Mouse (Mus musculus) cerebellum, adult 2 months (tissue): Measurements from ENCODE around the gene Olfr889. TPM values are rescaled to one million over a fixed set of nuclear protein-coding genes. Genes with fewer than 3 reads are reported as not detected.
"Not testable (repeated sequence)": the region's sequence is repeated elsewhere in the genome, so short reads cannot be mapped to it uniquely, and the experiment has no call there.

Experiments used
- DNase-seq, 2 experiments: peaks; one replicate each; pipeline ENCODE4 v3.0.0; 2021
- H3K27ac ChIP-seq: fragments of 200-500 bp; 2 replicates; pipeline ENCODE4 v1.5.1; 2012; ENCODE audit warnings: low read length, control low read depth, inconsistent platforms; ENCODE audit not compliant: insufficient read depth
- H3K27me3 ChIP-seq: fragments of 200-500 bp; 2 replicates; pipeline ENCODE4 v1.6.1; 2012; ENCODE audit warnings: inconsistent platforms, mild to moderate bottlenecking, low read length, moderate library complexity; ENCODE audit not compliant: control insufficient read depth, insufficient read depth
- H3K4me1 ChIP-seq: fragments of 200-500 bp; 2 replicates; pipeline ENCODE4 v1.6.1; 2011; ENCODE audit warnings: low read length; ENCODE audit not compliant: control insufficient read depth, insufficient read depth
- H3K4me3 ChIP-seq: fragments of 200-500 bp; replicated peaks from 2 replicates; pipeline ENCODE3; 2011; ENCODE audit warnings: mild to moderate bottlenecking, low read depth, low read length, control low read depth; ENCODE audit not compliant: insufficient read depth
- CTCF ChIP-seq: fragments of 200-500 bp; IDR thresholded peaks from 2 replicates; pipeline ENCODE4 v1.5.1; 2011; ENCODE audit warnings: low read depth, mild to moderate bottlenecking, control low read depth, low read length, moderate library complexity, borderline replicate concordance; ENCODE audit not compliant: insufficient read depth
- POLR2A ChIP-seq: fragments of 200-500 bp; IDR thresholded peaks from 2 replicates; pipeline ENCODE4 v1.6.1; 2011; ENCODE audit warnings: low read length, control low read depth, borderline replicate concordance; ENCODE audit not compliant: insufficient read depth
- WGBS: fragments of 180-500 bp; shearing (Covaris S2); methylation state at CpG from one replicate; pipeline ENCODE4 v1.1.7; 2018; 5-methylcytosine and 5-hydroxymethylcytosine counted together
- polyA plus RNA-seq: library from polyadenylated mRNA; depleted of rRNA; stranded (reverse); fragments of >200 nt; gene quantifications from 2 replicates; pipeline ENCODE4 v1.2.3, GENCODE M21; 2012; rRNA removed

Gene Olfr889
- not detected in 2 replicates for polyA plus RNA-seq

DNA sequence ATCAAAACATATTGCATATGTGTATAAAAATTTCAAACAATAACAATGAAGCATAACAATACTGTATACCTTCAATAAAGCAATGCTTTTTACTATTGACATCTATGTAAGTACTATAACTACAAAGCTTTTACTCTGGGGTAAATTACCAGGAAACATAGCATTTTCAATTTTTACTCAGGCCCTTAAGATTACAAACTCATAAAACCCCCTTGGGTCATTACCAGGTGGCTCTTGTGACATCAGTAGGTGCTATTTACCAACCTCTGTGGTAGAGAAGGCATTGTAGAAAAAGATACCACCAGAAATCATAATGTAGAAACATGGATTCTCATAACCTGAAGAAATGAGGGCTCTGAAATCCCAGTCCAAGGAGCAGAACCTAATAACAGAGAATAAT, at the start of gene Olfr889:
Gene Olfr889 (plus strand): TSS at position 301 of the 400 bp plus-strand sequence.
- Histone ChIP-seq H3K27me3 (no peaks in the 10 kb centered on the region), H3K4me1 (no peaks in the 10 kb centered on the region), H3K27ac (no peak within 1 kb of the TSS), H3K4me3 (no peak within 1 kb of the TSS)
- no peak for DNase-seq
- TF ChIP-seq CTCF (no peak), POLR2A (no peak)

DNA sequence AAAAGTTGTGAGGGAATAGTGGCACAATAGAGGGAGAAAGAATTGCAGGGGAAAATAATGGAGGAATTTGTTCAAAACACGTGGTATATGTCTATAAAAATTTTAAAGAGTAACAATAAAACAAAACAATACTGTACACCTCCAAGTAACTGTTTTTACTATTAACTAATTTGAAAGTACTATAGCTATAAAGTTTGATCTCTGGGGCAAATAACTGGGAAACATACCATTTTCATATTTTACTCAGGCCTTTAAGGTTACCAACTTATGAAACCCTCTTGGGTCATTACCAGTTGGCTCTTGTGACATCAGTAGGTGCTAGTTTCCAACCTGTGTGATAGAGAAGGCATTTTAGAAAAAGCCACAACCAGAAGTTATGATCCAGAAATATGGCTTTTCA, 31.2 kb upstream of the Olfr889 start, which contains the start of gene Olfr887:
Gene Olfr887 (plus strand): TSS at position 301 of the 400 bp plus-strand sequence.
- no peak for DNase-seq
- Histone ChIP-seq H3K4me1 (no peaks in the 10 kb centered on the region), H3K4me3 (no peak within 1 kb of the TSS), H3K27me3 (no peaks in the 10 kb centered on the region), H3K27ac (no peak within 1 kb of the TSS)
- WGBS = 87% methylated on average over 1 of the region's 1 CpGs
- TF ChIP-seq POLR2A (no peak), CTCF (no peak)

DNA sequence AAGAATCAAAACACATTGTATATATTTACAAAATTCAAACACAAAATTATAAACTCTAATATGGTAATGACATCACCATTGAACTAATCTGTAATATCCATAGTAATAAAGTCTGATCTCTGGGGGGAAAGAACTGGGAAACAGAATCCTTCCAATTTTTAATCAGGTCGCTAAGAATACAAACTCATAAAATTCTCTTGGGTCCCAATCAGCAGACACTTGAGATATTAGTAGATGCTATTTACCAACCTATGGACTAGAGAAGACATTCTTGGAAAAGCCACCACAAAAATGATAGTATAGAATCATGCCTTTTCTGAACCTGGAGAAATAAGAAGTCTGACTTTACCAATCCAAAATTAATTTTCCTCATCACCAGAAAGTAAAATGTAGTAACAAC, 7.2 kb upstream of the Olfr889 start, which contains the start of gene Olfr888:
Gene Olfr888 (plus strand): TSS at position 301 of the 400 bp plus-strand sequence.
- DNase-seq = no peak

DNA sequence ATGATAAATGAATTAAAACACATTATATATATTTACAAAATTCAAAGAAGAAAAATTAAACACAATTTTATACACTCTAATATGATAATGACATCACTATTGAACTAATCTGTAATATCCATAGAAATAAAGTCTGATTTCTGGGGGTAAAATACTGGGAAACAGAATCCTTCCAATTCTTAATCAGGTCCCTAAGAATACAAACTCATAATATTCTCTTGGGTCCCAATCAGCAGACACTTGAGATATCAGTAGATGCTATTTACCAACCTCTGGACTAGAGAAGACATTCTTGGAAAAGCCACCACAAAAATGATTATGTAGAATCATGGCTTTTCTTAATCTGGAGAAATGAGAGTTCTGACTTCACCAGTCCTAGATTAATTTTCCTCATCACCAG, 27.2 kb downstream of the Olfr889 start, which contains the start of gene Olfr890:
Gene Olfr890 (plus strand): TSS at position 301 of the 400 bp plus-strand sequence.
- Histone ChIP-seq H3K4me3 (no peak within 1 kb of the TSS), H3K27ac (no peak within 1 kb of the TSS), H3K27me3 (no peaks in the 10 kb centered on the region), H3K4me1 (no peaks in the 10 kb centered on the region)
- DNase-seq = no peak
- TF ChIP-seq CTCF = no peak
- no peak for TF ChIP-seq POLR2A

More for the DNA sequence above, 7.2 kb upstream of the Olfr889 start, which contains the start of gene Olfr888:
- H3K4me1 ChIP-seq = no peaks in the 10 kb centered on the region
- TF ChIP-seq POLR2A (no peak), CTCF (no peak)
- no peak within 1 kb of the TSS for H3K4me3 ChIP-seq
- WGBS = 90% methylated on average over 1 of the region's 1 CpGs
- H3K27me3 ChIP-seq = no peaks in the 10 kb centered on the region
- H3K27ac ChIP-seq = no peak within 1 kb of the TSS

DNA sequence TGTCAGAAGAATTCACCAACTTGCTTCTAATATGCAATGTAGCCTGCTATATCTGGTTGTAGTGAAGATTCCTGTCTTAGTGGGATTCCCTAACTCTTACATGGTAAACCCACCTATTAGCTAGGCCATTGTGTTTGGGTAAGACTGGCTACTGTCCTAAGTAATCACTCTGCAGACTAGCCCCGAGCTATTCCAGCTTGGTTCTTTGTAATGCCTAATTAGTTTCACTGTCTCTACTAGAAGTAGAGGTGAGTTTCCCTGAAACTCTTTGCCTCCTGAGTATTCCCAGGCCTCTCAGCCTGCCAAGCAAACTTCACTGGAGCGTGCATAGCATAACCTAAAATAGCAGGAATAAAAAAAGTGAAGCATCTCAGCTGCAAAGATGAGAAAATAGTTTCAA, 53.3 kb downstream of the Olfr889 start:
- not testable (repeated sequence) for H3K27me3 ChIP-seq, DNase-seq, H3K27ac ChIP-seq, H3K4me1 ChIP-seq, H3K4me3 ChIP-seq
- WGBS = 32% methylated on average over 2 of the region's 2 CpGs

Other genes with a start within 250 kb of the Olfr889 start
- gene Olfr145, start 218.5 kb upstream of the Olfr889 start, polyA plus RNA-seq = not detected in 2 replicates
- gene Olfr878, start 197.4 kb upstream of the Olfr889 start, polyA plus RNA-seq = not detected in 2 replicates
- not detected in 2 replicates for gene Olfr881, start 123.4 kb upstream of the Olfr889 start, polyA plus RNA-seq
- not detected in 2 replicates for gene Olfr883, start 89.4 kb upstream of the Olfr889 start, polyA plus RNA-seq
- not detected in 2 replicates for gene Olfr884, start 68.6 kb upstream of the Olfr889 start, polyA plus RNA-seq
- not detected in 2 replicates for gene Olfr885, start 53.9 kb upstream of the Olfr889 start, polyA plus RNA-seq
- gene Olfr887, start 31.1 kb upstream of the Olfr889 start, polyA plus RNA-seq = not detected in 2 replicates
- not detected in 2 replicates for gene Olfr888, start 7.1 kb upstream of the Olfr889 start, polyA plus RNA-seq
- not detected in 2 replicates for gene Olfr890, start 27.3 kb downstream of the Olfr889 start, polyA plus RNA-seq
- gene Olfr891, start 65.6 kb downstream of the Olfr889 start, polyA plus RNA-seq = not detected in 2 replicates
- not detected in 2 replicates for gene Olfr893, start 93.2 kb downstream of the Olfr889 start, polyA plus RNA-seq
- gene Olfr894, start 102.9 kb downstream of the Olfr889 start, polyA plus RNA-seq = not detected in 2 replicates
- gene Olfr143, start 137.6 kb downstream of the Olfr889 start, polyA plus RNA-seq = not detected in 2 replicates
- gene Olfr895, start 152.7 kb downstream of the Olfr889 start, polyA plus RNA-seq = not detected in 2 replicates
- gene Olfr896-ps1, start 175.9 kb downstream of the Olfr889 start, polyA plus RNA-seq = not detected in 2 replicates
- gene Olfr25, start 213.9 kb downstream of the Olfr889 start, polyA plus RNA-seq = not detected in 2 replicates
- gene Olfr898, start 233.2 kb downstream of the Olfr889 start, polyA plus RNA-seq = not detected in 2 replicates